Mouse (Mus musculus) testis, adult 2 months (tissue): ENCODE measurements around the gene Osbpl10. TPM values are rescaled to one million over a fixed set of nuclear protein-coding genes. Genes with fewer than 3 reads are reported as not detected.
"Not testable (repeated sequence)": the region's sequence is repeated elsewhere in the genome, so short reads cannot be mapped to it uniquely, and the experiment has no call there.

Experiments used
- H3K27ac ChIP-seq: fragments of 200-500 bp; 2 replicates; pipeline ENCODE4 v1.5.1; 2012; ENCODE audit warnings: low read depth, low read length; ENCODE audit not compliant: control insufficient read depth, insufficient read depth
- H3K27me3 ChIP-seq: fragments of 200-500 bp; 2 replicates; pipeline ENCODE4 v1.6.1; 2012; ENCODE audit warnings: mild to moderate bottlenecking, low read length, moderate library complexity; ENCODE audit not compliant: control insufficient read depth, insufficient read depth
- H3K36me3 ChIP-seq: fragments of 200-500 bp; 2 replicates; pipeline ENCODE4 v1.6.1; 2012; ENCODE audit warnings: mild to moderate bottlenecking, low read length; ENCODE audit not compliant: control insufficient read depth, insufficient read depth
- H3K4me1 ChIP-seq: fragments of 200-500 bp; 2 replicates; pipeline ENCODE4 v1.6.1; 2012; ENCODE audit warnings: low read length; ENCODE audit not compliant: control insufficient read depth, insufficient read depth
- H3K4me3 ChIP-seq: fragments of 200-500 bp; 2 replicates; pipeline ENCODE4 v1.5.1; 2012; ENCODE audit warnings: low read depth, mild to moderate bottlenecking, low read length, moderate library complexity, mixed read lengths; ENCODE audit not compliant: control insufficient read depth
- CTCF ChIP-seq: fragments of 200-500 bp; IDR thresholded peaks from 2 replicates; pipeline ENCODE4 v1.5.1; 2012; ENCODE audit warnings: low read depth, mild to moderate bottlenecking, inconsistent platforms, low read length, moderate library complexity; ENCODE audit not compliant: control insufficient read depth, insufficient read depth, insufficient replicate concordance
- POLR2A ChIP-seq: fragments of 200-500 bp; IDR thresholded peaks from 2 replicates; pipeline ENCODE4 v1.6.1; 2012; ENCODE audit warnings: low read depth, mild to moderate bottlenecking, inconsistent platforms, low read length, moderate library complexity; ENCODE audit not compliant: control insufficient read depth
- polyA plus RNA-seq: library from polyadenylated mRNA; depleted of rRNA; stranded (reverse); fragments of >200 nt; gene quantifications from 2 replicates; pipeline ENCODE4 v1.2.3, GENCODE M21; 2012

Osbpl10 gene
- polyA plus RNA-seq, 1 experiment = 136 TPM

DNA sequence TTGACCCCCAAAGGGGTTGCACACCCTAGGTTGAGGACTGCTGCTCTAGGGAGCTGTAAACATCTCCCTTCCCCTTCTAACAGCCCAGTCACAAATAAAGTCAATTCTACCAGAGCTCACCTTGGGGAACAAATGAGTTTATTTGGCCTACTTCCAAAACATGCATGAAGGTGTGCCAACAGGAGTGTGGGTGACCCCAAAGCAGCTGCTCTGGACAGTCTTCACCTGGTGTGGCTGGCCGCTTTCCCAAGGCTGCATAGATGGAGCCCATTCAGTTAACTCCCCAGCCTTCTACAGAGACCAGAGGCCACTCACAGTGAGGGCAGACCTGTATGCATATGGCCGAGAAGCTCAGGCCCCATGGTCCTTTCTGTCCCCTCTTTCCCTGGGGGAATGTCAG lies 43.0 kb downstream of the Osbpl10 start:
- H3K27me3 ChIP-seq = no peaks in the 10 kb centered on the region
- TF ChIP-seq POLR2A = no peak
- TF ChIP-seq CTCF = no peak
- H3K4me1 ChIP-seq = peaks cover 2% of the 10 kb centered on the region; the same call in 1 of the 2 replicates
- no peak overlapping the region for H3K4me3 ChIP-seq
- H3K27ac ChIP-seq = no peak overlapping the region
- H3K36me3 ChIP-seq = no peaks in the 10 kb centered on the region

DNA sequence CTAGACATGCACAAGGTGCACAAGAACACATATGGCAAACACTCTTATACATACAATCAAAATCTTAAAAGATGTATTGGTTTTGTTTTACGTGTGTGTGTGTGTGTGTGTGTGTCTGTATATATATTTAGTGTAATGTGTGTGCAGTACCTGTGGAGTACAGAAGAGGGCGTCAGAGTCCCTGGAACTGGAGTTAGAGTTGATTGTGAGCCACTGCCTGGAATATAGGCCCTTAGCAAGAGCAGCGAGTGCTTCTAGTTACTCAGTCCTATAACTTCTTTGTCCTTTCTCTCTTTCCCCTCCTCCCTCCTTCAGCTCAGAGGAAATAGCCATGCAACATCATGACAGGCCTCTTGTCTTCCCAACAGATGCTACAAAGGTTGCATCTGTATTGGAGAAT lies 44.8 kb downstream of the Osbpl10 start:
- no peak overlapping the region for H3K27ac ChIP-seq
- TF ChIP-seq POLR2A = no peak
- TF ChIP-seq CTCF = no peak
- H3K27me3 ChIP-seq = no peaks in the 10 kb centered on the region
- no peaks in the 10 kb centered on the region for H3K36me3 ChIP-seq
- H3K4me1 ChIP-seq = peaks cover 2% of the 10 kb centered on the region; the same call in 1 of the 2 replicates
- no peak overlapping the region for H3K4me3 ChIP-seq

DNA sequence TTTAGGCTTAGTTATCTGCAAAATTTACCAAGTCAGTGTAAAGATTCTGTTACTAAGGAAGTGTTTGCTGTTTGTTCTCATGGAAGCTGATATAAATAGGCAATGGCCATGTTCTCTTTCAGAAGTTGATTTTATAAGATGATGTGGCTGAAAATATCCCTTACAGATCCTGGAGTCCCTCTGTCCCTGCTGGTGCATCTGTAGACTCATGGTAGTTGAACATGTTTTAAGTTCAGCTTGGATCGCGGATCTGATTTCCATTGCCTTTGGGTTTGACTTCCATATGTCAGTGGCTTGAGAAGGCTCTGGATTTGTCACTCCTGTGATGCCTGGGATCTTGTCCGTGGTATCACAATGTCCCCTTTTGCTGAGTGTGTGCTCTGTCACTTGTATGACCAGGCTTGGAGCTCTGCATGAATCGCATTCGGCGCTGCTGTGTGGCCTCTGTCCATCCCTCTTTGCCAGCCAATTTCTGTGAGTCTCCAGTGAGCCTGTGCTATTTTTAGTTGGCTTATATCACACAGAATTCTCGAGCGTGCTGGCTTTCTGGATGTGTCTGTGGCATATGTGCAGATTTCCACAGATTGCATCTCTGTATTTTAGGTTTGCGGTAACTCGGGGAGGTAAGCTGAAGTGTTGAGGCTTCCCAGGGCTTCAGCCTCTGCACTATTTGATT lies 45.5 kb downstream of the Osbpl10 start:
- Histone ChIP-seq H3K4me1 (no peaks in the 10 kb centered on the region), H3K4me3 (no peak overlapping the region), H3K27ac (no peak overlapping the region), H3K36me3 (no peaks in the 10 kb centered on the region), H3K27me3 (no peaks in the 10 kb centered on the region)
- TF ChIP-seq POLR2A = no peak
- no peak for TF ChIP-seq CTCF

- Histone ChIP-seq H3K4me1 (no peaks in the 10 kb centered on the region), H3K27ac (no peak overlapping the region), H3K27me3 (no peaks in the 10 kb centered on the region), H3K36me3 (no peaks in the 10 kb centered on the region), H3K4me3 (no peak overlapping the region)
- TF ChIP-seq CTCF (no peak), POLR2A (no peak)
Observed at GRCm38 (mm10) chr9:115029307-115029706, 50.9 kb downstream of the Osbpl10 start.

DNA sequence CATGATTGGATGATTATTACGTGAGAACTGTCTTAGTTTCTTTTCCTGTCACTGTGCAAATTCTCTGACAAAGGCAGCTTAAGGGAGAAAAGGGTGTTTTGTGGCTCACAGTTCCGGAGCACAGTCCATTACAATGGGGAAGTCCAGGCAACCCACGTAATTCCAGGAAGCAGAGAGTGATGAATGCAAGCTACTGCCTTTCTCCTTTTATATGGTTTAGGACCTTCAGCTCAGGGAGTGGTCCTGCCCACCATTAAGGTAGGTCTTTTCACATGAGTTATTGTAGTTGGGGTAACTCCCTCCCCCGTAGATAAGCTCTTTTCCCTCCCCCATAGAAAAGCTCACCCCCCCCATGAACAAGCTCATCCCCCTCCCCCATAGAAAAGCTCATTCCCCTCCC lies 52.2 kb downstream of the Osbpl10 start:
- TF ChIP-seq CTCF (no peak), POLR2A (no peak)
- H3K36me3 ChIP-seq = no peaks in the 10 kb centered on the region
- no peak overlapping the region for H3K4me3 ChIP-seq
- H3K27me3 ChIP-seq = no peaks in the 10 kb centered on the region
- no peak overlapping the region for H3K27ac ChIP-seq
- H3K4me1 ChIP-seq = no peaks in the 10 kb centered on the region

DNA sequence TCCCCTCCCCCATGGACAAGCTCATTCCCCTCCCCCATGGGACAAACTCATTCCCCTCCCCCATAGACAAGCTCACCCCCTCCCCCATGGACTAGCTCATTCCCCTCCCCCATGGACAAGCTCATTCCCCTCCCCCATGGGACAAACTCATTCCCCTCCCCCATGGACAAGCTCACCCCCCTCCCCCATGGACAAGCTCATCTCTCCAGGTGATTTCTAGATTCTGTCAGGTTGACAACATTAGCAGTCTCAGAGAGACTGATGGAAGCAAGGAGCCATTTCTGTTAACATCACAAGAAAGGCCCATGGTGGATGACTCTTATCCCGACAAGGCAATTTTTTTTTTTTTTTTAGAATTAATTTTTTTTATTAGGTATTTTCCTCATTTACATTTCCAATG lies 52.7 kb downstream of the Osbpl10 start:
- H3K27me3 ChIP-seq, H3K27ac ChIP-seq, H3K36me3 ChIP-seq, H3K4me1 ChIP-seq, H3K4me3 ChIP-seq: not testable (repeated sequence)

DNA sequence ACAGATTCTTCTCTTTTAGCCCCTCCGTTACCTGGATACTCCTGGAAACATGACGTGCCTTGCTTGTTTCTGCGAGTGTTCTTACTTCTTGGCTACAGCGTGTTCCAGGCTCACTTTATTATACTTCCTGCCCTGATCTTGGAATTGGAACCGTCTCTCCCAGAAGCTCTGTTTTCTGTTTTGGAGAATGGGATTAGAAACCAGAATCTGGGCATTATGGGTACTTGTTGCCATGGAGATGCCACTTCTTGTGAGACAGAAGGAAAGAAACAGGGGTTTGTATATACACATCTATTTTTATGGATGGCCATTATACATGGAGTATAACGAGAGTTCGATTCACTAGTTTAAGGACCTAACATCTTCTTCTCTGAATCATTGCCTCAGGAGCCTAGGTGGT lies 54.4 kb downstream of the Osbpl10 start:
- no peak overlapping the region for H3K4me3 ChIP-seq
- no peaks in the 10 kb centered on the region for H3K27me3 ChIP-seq
- TF ChIP-seq CTCF (no peak), POLR2A (no peak)
- H3K27ac ChIP-seq = no peak overlapping the region
- H3K36me3 ChIP-seq = no peaks in the 10 kb centered on the region
- no peaks in the 10 kb centered on the region for H3K4me1 ChIP-seq

DNA sequence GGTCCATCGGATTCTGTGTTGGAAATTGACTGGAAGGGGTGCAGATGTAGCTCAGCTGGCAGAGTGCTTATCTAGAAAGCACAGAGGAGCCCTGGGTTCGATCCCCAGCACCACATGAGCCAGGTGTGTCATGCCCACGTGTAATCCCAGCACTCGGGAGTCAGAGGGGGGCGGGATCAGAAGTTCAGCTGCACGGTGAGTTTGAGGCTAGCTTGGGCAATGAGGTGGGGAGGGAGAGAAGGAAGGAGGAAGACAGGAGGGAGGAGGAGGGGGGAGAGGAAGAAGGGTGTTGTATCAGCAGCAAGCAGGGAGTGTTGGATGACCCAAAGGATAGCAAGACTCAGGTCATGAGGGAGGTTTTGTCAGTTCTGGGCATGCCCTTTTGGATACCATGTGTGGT lies 55.9 kb downstream of the Osbpl10 start:
- no peak overlapping the region for H3K27ac ChIP-seq
- no peaks in the 10 kb centered on the region for H3K36me3 ChIP-seq
- TF ChIP-seq POLR2A = no peak
- no peak for TF ChIP-seq CTCF

More for the DNA sequence above, 55.9 kb downstream of the Osbpl10 start:
- peaks cover 4% of the 10 kb centered on the region; the same call in 1 of the 2 replicates for H3K4me1 ChIP-seq
- no peak overlapping the region for H3K4me3 ChIP-seq
- H3K27me3 ChIP-seq = no peaks in the 10 kb centered on the region
